Mouse (Mus musculus) adrenal gland, adult (tissue): Measurements from ENCODE around the gene Mrnip.

Source experiments
- DNase-seq, 2 experiments: peaks; one replicate each; pipeline ENCODE4 v3.0.0; 2022 to 2023; ENCODE audit warnings: low spot score in 1 of 2; ENCODE audit not compliant: inconsistent age in 2 of 2

Mrnip gene

DNA sequence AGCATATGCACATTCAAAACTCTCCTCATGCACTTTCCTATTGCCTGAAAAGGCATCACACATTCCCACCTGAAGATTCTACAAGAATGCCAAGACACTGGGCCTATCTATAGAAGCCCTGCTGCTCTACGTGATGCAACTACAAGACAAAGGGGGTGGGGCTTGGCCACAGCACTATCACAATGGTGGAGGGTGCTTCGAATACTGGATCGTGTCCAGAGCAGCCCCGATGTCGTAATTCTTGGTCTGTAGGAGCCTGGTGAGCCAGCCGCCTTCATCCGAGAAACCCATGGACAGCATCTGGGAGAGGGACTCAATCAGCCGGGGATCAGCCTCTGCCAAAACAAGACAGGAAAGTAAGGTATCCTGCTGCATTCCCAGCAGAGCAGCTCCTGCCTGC lies 26.4 kb downstream of the Mrnip start:
- DNase-seq: peak in 1 of 2 experiments; percentile 72

DNA sequence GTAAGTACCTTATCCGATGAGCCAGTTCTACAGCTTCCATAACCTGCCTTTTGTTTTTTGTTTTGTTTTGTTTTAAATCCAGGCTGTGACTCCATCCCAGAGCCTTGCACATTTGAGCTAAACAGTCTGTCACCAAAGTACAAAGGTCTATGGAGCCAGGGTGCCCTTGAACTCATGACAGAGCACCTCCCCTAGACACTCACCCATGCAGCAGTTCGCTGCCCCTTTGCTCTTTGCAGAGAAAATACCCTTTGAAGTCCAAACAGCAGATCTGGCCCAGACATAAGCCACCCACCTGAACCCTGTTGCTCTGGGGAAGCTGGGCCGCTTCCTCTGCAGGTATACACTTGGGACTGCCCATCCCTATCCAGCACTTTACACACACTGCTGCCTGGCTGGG lies 27.3 kb downstream of the Mrnip start:
- peak in 1 of 2 experiments; percentile 70 for DNase-seq

DNA sequence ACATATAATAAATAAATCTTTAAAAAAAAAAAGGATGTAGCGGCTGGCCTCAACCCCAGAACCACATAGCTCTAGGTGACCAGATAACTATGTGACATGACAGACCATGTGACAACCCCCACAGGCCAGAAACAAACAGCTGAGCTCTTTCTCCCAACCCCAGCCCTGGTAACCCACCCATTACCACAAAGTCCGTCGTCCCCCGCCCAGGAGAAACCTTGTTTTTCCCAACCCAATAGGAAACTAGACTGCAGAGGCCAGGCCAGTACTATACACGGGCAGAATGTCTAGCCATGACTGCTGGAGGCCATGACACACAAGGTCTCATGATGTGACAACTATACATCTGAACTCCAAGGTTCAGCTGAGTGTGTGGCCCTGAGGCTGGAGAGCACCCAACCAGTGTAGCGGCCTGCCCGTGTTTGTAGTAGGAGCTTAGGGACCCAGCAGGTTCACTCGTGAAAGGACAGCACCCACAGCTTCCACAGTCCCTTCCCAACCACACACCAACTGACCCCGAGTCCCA lies 29.1 kb downstream of the Mrnip start:
- DNase-seq: peak in 1 of 2 experiments; percentile 66

DNA sequence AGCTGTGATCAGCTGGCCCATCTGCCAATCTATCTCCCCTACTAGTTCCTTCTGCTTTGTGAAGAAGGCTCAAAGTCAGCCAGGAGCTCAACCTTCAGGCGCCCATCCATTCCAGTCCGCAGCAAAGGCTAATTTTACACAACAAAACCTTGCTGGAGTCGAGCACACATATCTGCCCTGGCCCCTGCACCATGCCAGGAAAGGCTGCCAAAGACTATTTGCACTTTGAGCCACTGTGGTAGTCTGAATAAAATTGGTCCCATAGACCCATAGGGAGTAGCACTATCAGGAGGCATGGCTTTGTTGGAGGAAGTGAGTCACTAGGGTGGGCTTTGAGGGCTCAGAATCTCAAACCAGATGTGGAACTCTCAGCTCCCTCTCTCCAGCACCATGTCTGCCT lies 31.2 kb downstream of the Mrnip start:
- DNase-seq: no peak

DNA sequence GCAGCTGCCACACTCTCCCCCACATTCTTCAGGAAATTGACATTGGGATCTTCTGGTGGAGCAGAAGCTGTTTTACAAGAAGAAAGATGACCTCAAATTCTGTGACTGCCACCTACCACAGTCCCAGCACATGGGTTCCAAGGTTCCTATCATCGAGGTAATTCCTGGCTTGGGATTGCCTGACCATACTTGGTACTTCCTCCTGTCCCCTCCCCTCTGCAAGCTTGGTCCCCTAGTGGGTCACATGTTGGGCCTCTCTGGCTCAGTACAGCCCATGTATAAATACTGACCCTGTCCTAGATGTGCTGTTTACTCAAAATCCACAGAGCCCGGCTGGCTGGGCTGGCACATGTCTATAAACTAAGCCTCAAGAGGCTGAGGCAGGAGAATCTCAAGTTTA lies 31.8 kb downstream of the Mrnip start:
- DNase-seq: peak in 1 of 2 experiments; percentile 54

DNA sequence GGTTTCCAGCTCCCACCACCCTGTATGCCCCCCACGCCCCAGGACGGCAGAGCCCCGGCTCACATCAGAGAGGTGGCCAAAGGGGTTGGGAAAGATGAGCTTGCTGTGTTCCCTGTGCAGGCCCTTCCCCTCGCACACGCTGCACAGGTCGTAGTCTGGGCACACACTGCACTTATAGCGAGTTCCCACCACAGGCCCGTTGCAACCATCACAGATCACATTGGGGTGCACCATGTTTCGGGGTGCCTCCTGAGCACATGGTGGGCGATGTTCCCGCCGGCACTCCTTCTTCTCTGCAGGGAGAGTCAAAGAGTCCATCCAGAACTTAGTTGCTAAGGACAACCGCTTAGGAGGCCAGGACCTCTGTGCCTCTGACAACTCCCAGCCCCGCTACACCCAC lies 33.1 kb downstream of the Mrnip start:
- peak in 1 of 2 experiments; percentile 25 for DNase-seq

DNA sequence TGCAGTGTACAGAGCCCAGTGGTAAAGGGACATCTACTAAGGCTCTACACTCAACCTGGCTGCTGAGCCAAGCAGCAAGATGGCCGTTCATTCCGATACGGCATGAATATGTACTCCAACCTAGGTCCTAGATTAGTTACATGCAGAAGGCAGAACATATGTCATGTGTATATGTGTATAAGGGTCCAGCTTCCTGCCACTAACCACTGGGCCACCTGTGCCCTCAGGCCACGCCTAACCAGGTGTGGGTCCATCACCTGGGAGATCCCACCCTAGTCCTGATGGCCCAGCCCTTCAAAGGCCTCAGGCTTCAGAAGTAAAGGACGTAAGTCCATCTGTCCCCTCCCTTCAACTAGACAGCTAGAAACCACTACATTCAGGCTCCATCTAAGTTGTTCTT lies 33.8 kb downstream of the Mrnip start:
- no peak for DNase-seq

DNA sequence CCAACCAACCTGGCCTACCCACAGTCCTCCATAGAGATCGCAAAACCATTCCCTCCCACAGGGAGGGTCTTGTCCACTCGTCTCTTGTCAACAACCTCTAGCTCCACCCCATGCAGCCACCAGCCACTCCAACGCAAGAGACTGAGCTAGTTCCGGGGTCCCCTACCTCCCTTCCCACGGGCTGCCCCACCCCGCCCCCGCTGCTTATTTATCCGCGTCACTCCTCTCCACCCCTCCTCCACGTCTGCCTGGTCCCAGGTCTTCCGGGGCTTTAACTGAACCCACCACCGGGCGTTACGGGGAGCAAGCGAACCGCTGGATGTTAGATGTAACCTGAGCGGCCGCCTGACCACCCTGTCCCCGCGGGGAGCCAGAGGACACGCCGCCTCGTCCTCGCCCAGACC lies 35.9 kb downstream of the Mrnip start:
- peak; percentile 92 to 96 for DNase-seq

DNA sequence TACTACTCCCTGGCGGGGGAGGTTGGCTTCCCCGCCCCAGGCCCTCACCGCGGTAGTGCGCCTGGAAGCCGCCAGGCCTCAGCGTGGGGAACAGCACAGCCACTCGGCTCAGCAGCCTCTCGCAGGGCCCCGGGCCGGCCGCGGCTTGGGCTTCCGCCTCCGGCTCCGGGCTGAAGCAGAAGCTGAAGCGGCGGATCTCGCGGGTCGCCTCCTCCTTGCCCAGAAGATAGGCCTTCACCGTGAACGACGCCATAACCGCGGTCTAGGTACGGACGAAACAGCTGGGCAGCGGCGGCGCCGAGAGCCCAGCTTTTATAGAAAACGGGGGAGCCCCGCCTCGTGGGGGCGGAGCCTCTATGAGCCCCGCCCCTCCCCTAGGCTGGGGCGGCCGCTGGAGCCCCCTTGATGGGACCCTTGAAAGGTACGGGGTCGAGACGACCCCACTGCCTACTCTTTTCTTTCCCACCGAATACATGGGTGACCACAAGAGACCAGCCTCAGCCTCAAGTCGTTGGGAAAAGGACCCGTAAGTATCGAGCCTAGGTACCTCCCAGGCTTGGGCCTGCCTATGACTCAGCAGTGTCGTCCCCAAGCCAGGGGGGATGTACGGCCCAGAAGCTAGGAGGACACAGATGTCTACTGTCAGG lies 36.4 kb downstream of the Mrnip start, which contains the start of the genes Sqstm1 and Mgat4b:
Sqstm1 (minus strand) TSS at position 323 of the 647 bp plus-strand sequence.
Mgat4b (plus strand) TSS at position 386 of the 647 bp plus-strand sequence.
- DNase-seq: peak; percentile 90 to 97

DNA sequence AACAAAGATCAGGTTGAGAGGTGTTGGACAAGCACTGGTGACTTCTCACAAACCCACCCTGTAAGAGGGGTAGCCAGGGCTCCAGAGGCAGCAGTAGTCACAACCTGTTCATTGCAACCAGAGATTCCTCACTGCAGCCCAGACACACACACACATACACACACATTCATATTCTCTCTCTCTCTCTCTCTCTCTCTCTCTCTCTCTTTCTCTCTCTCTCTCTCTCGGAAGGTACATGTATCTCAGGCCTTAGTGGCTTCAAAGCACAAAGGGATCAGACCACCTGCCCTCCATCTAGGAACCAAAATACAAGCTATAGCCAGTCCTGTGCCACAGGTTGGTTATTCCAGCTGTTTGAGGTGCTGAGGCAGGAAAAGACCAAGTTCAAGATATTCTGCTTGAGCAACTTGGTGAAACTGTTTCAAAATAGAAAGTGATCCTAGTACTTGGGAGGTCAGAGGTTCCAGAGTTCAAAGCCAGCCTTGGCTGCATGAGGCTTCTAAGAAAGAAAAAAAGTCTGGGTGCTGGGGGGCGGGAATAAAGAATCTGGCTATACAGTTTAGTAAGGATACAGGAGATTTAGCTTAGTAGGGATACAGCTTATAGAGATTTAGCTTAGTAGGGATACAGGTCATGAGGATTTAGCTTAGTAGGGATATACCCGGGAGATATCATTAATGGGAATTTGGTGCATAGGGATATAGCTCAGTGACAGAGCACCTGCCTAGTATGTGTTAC lies 37.2 kb downstream of the Mrnip start:
- peak in 1 of 2 experiments; percentile 73 for DNase-seq

DNA sequence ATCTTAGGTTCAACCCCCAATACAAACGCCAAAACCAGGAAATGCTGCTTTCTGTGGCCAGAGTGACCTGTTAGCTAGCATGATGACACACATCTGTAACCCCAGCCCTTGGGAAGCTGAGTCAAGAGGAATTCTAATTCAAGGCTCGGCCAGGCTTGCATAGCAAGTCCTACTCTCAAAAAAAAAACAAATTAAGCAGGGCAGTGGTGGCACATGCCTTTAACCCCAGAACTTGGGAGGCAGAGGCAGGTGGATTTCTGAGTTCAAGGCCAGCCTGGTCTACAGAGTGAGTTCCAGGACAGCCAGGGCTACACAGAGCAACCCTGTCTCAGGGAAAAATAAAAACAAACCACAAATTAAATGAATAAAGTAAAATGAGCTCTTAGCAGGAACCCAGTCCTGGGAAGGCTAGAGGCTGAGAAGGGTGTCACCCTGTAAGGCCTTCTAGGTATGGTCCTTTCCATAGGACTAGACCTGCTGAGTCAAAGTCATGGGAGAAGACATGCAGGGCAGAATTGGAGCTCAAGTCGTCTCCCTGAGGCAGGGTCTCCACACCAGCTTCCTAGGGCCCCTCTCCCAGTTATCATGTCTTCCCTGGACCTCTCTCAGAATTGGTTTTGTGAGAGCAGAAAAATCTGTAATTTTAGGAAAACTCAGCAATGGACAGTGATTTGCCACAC lies 38.0 kb downstream of the Mrnip start:
- DNase-seq: peak in 1 of 2 experiments; percentile 81

DNA sequence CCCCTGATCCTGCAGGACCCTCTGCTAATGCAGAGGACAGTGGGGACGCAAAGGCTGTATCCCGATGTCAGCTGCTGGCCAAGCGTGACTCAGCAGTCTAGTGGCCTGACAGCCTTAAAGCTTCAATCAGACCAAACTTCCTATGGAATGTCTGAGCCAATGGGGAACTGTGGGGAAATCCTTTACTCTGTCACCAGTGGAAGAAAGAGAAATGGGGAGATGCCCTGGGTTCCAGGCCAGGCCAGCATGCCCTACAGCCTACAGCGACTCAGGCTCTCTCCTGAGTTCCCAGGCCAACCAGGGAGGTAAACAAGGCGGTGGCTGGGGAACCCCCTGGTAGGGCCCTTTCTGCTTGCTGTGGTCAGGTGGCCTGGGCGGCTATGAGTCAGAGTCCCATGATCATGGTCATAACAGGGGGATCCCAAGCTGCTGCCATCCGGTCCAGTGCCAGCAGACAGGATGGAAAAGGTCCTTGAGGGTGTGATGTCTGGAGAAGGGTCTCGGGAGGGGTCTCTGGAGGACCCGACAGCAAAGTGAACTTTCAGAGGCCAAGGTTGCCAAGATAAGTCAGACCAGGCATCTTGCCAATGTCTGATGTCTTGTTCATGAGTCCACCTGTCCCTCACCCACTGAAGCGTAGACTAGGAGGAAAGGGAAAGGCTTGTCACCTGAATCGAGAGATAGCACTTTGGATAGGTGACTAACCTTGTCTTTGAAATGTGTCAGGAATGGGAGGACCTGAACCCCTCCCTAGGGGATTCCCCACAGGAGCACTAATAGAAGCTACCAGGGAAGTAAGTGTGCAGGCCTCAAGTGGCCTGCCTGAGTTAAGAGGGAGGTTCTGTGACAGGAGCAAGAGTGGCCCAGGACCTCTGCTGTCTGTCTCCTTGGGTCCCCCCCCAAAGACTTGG lies 38.9 kb downstream of the Mrnip start:
- DNase-seq: peak; percentile 96 to 99

DNA sequence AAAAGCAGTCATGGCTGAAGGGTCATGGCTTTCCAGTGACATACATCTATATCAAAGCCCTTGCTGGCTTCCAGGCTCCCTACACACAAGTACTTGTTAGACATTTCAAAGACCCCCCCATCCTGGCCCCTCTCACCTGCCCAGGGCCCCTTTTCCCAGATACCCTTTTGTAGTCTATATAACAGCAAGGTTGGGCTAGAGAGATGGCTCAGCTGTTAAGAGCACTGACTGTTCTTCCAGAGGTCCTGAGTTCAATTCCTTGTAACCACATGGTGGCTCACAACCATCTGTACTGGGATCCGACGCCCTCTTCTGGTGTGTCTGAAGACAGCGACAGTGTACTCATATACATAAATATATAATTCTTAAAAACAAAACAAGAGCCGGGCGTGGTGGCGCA lies 40.4 kb downstream of the Mrnip start:
- no peak for DNase-seq

DNA sequence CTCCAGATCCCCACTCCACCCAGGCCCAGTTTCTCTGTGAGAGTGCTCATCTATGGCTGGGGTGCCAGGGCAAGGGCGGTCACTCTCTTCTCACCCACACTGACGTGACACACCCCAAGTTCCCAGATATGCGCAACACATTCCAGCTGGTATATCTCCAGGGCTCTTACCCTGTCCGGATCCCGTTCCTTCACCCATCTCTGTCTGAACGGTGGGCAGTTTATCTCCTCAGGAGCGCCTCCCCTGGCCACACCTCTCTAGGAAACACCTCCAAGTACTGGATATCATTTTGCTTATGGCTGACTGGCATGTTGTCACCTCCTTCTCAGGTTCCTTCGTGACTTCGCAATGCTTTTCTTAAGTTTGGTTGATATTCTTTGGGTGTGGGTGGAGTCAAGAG lies 41.4 kb downstream of the Mrnip start:
- no peak for DNase-seq

DNA sequence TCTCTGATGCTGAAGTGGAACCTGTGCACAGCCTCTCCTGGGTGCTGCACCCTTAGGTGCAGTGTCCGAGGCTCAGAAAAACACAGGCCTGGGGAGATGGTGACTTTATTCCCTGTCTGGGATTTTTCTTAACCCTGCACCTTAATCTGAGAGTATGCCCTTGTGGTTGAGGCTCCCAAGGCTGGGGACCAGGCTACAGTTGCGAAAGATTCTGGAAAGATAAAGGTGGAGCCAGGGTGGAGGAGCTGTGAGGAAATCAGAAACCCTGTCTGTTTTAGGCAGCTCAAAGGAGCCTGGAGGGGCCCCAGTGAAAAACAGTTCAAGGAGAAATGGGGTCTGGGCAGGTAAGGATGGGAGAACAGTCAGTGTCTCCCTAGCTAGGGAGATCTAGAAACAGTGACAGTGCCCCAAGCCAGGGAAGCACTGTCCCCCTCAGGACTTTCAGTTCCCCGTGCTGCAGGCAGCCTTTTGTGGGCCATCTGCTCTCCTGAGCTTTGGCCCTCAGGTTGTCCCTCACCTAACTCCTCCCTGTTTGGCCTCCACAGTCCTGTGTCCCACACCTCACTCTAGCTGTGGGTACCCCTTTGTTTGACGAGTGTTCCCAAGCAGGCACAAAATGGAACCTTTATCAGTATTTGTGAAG lies 42.6 kb downstream of the Mrnip start:
- DNase-seq: peak in 1 of 2 experiments; percentile 90

DNA sequence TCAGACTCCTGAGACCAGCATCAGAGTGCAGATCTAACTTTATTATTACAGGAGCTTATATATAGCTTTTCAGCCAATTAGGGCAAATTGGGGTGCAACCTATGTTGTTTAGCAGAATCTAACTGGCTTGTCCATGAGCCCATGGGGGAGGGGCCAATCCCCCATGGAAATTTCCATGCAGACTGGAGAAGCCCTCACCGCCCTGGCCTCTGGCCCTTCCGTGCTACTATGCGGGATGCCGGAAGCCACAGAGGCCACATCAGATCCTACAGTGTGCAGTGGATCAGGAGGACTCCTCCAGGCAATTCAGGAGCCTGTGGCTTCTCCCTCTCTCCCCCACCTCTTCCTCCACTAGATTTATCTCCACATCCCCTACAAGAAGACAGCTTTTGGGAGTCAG lies 43.6 kb downstream of the Mrnip start:
- peak in 1 of 2 experiments; percentile 85 for DNase-seq

DNA sequence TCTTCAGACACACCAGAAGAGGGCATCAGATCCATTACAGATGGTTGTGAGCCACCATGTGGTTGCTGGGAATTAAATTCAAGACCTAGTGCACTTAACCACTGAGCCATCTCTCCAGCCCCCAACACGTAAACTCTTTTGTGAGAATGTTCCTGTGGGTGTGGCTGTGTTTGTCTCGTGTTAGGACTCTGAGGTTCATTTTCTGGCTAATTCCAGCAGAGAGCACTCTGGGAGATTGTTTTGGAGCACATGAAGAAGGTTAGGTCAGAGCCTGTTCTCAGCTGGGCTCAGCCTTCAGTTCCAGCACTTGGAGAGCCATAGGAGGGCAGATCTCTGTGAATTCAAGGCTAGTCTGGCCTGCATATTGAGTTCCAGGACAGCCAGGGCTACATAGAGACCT lies 45.6 kb downstream of the Mrnip start:
- no peak for DNase-seq

DNA sequence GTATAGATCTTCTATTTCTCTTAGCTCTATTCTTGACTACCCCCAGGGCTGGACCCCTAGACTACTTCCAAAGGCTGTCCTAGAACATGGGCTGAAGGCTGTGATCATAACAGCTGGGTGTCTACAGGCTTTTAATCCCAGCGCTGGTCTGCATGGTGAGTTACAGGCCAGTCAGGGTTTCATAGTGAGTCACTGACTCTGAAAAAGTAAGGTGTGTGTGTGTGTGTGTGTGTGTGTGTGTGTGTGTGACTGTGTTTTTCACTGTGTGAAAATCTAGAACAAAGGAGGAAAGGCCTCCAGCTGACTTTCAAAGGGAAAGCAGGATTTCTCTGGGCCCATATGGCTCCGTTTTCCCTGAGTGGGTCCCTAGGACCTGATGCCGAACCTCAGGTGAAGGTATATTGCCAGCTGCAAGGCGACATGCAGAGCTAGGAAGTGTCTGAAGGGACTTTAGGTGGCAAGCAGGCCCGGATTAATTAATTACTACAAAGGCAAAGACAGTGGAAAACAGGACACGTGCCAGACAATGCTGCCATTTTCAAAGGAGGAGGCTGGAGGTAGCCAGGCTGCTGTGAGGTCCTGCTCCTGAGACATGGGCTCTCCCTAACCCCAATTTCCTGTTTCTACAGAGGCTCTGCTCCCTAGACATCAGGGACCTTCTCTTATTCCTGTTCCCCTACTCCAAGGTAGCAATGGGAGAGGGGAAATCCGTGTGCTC lies 48.5 kb downstream of the Mrnip start:
- DNase-seq: peak in 1 of 2 experiments; percentile 73
